Mouse (Mus musculus) monocyte, adult 2 months (primary cell): ENCODE measurements around the gene C130060K24Rik.

Source experiments
- DNase-seq, 2 experiments: peaks; one replicate each; pipeline ENCODE4 v3.0.0; 2022; ENCODE audit warnings: low spot score in 2 of 2, low read depth in 1 of 2

C130060K24Rik gene

GRCm38 (mm10) chr6:65380918-65381772 is at the start of gene C130060K24Rik:
TSS of gene C130060K24Rik (plus strand) at chr6:65381105.
- no peak for DNase-seq

- DNase-seq: no peak
These were observed 46.7 kb upstream of the C130060K24Rik start for GRCm38 (mm10) chr6:65334246-65334645.

GRCm38 (mm10) chr6:65339391-65339790 is 41.5 kb upstream of the C130060K24Rik start:
- no peak for DNase-seq

- DNase-seq: no peak
These were observed 39.5 kb upstream of the C130060K24Rik start for GRCm38 (mm10) chr6:65341360-65341759.

- DNase-seq: no peak
These were observed 33.2 kb upstream of the C130060K24Rik start for GRCm38 (mm10) chr6:65347736-65348135.

DNA sequence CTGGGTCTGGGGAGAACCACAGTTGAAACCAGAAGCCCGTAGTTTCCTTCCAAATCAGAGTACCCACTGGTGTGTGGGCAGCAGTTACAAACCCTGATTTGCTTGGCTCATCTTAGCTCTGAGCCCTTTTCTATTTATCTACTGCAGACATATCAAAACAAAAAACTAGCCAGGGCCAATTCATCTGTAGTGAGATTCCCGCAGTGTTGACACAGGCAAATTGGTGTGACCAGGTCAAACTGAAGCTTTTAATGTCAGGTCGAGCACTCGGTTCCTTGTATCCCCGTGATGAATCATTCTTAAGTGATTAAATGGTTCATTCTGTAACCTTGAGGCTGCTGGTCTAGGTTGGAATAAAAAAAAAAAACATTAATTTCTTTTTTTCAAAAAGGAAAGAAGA is 32.6 kb upstream of the C130060K24Rik start:
- DNase-seq: no peak

GRCm38 (mm10) chr6:65351622-65352021 is 29.3 kb upstream of the C130060K24Rik start:
- DNase-seq: no peak

DNA sequence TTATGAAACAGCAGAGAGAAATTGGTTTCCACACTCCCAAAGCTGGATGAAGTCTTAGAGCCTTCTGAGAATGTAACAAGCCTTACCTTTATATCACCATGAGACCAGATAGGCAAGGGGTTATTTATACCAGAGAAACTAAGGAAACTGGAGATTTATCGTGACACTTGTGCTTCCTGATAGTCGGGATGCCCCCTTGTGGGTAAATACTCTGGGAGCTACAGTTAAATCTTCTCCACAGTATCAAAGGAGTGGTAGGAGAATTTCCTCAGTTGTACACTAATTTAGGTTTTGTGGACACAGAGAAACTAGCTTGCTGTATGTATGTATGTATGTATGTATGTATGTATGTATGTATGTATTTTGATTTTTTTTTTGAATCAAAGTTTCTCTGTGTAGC is 5.0 kb upstream of the C130060K24Rik start:
- DNase-seq: no peak

GRCm38 (mm10) chr6:65421888-65422287 is 41.0 kb downstream of the C130060K24Rik start:
- DNase-seq: no peak

DNA sequence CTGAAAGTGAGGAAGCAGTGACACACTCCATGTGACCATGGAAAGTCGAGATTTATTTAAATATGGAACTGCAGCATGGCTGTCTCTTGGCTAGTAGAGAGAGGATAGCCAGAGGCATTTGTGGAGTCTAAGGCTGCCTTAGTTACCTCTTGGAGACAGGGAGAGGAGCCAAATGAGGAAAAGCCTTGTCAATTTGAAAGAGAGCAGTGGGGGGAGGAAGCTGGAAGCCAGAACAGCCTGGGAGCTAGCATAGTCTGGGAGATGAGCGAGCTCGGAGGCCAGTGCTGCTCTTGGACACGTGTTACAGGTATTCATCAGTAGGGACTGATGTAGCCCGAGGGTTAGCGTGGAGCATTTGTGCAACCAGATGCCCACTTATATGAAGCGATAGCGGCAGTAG is 46.2 kb downstream of the C130060K24Rik start:
- DNase-seq: no peak

DNA sequence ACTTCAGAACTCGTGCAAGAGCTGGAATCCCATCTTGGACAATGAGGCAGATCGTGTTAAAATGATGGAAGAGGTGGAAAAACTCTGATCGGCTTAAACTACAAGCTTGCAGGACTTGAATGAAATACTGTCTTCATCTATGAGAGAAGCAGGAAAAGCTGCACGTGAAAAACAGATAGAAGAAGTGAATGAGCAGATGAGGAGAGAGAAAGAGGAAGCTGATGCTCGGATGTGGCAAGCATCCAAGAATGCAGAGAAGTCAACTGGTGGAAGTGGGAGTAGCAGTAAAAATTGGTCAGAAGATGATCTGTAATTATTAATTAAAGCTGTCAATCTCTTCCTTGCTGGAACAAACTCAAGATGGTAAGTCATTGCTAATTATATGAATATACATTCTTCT is 52.3 kb downstream of the C130060K24Rik start:
- no peak for DNase-seq

- DNase-seq: no peak
These were observed 72.6 kb downstream of the C130060K24Rik start for GRCm38 (mm10) chr6:65453465-65453864.

DNA sequence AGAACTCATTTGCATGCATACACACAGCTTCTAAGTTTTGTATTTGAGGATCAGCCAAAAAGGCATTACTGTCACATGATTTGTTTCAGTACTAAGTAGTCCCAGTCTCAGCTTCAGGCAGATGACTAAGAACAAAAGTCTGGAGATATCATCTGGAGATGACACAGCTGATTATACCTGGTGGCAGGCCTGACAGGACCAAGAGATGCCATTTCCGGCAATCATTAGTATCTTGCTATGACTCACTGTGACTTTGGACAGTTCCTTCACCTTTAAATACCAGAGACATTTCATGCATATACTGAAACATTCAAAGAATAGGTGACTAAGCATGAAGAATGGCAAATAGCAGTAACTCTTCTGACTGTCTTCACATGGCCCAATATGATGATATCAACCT is 84.4 kb downstream of the C130060K24Rik start:
- DNase-seq: no peak

GRCm38 (mm10) chr6:65470320-65470719 is 89.4 kb downstream of the C130060K24Rik start:
- no peak for DNase-seq

- DNase-seq: no peak
These were observed 91.5 kb downstream of the C130060K24Rik start for GRCm38 (mm10) chr6:65472455-65472854.

- no peak for DNase-seq
These were observed 117.9 kb downstream of the C130060K24Rik start for GRCm38 (mm10) chr6:65498786-65499185.
